Mouse (Mus musculus) thymus, adult 2 months (tissue): Measurements from ENCODE around the gene Ankfy1. TPM values are rescaled to one million over a fixed set of nuclear protein-coding genes. Genes with fewer than 3 reads are reported as not detected.
"Not testable (repeated sequence)": the region's sequence is repeated elsewhere in the genome, so short reads cannot be mapped to it uniquely, and the experiment has no call there.

Experiments used
- DNase-seq: peaks from one replicate; pipeline ENCODE4 v3.0.0; 2021
- H3K27ac ChIP-seq: fragments of 200-500 bp; 2 replicates; pipeline ENCODE4 v1.5.1; 2012; ENCODE audit warnings: low read length, control low read depth; ENCODE audit not compliant: control insufficient read depth, insufficient read depth
- H3K27me3 ChIP-seq: fragments of 200-500 bp; 2 replicates; pipeline ENCODE4 v1.6.1; 2012; ENCODE audit warnings: mild to moderate bottlenecking, low read length, moderate library complexity, mixed read lengths; ENCODE audit not compliant: control insufficient read depth, insufficient read depth
- H3K36me3 ChIP-seq: fragments of 200-500 bp; 2 replicates; pipeline ENCODE4 v1.6.1; 2012; ENCODE audit warnings: mild to moderate bottlenecking, low read length, moderate library complexity; ENCODE audit not compliant: control insufficient read depth, insufficient read depth
- H3K4me1 ChIP-seq: fragments of 200-500 bp; replicated peaks from 2 replicates; pipeline ENCODE4 v1.6.1; 2012; ENCODE audit warnings: low read length; ENCODE audit not compliant: control insufficient read depth, insufficient read depth
- H3K4me3 ChIP-seq: fragments of 200-500 bp; 2 replicates; pipeline ENCODE4 v1.5.1; 2012; ENCODE audit warnings: mild to moderate bottlenecking, low read length, control low read depth, moderate library complexity; ENCODE audit not compliant: control insufficient read depth, insufficient read depth
- CTCF ChIP-seq: fragments of 200-500 bp; IDR thresholded peaks from 2 replicates; pipeline ENCODE4 v1.5.1; 2012; ENCODE audit warnings: mild to moderate bottlenecking, control low read depth, low read length, moderate library complexity, borderline replicate concordance; ENCODE audit not compliant: control insufficient read depth, poor library complexity, insufficient read depth; ENCODE audit errors: extremely low read depth
- POLR2A ChIP-seq: fragments of 200-500 bp; IDR thresholded peaks from 2 replicates; pipeline ENCODE4 v1.6.1; 2012; ENCODE audit warnings: mild to moderate bottlenecking, low read length, control low read depth, moderate library complexity; ENCODE audit not compliant: control insufficient read depth, poor library complexity, insufficient read depth; ENCODE audit errors: extremely low read depth
- WGBS: fragments of 180-500 bp; shearing (Covaris S2); methylation state at CpG from one replicate; pipeline ENCODE4 v1.1.7; 2018; 5-methylcytosine and 5-hydroxymethylcytosine counted together
- polyA plus RNA-seq: library from polyadenylated mRNA; depleted of rRNA; stranded (reverse); fragments of >200 nt; gene quantifications from 2 replicates; pipeline ENCODE4 v1.2.3, GENCODE M21; 2012

Ankfy1 gene
- polyA plus RNA-seq, 1 experiment: 41.2 TPM

DNA sequence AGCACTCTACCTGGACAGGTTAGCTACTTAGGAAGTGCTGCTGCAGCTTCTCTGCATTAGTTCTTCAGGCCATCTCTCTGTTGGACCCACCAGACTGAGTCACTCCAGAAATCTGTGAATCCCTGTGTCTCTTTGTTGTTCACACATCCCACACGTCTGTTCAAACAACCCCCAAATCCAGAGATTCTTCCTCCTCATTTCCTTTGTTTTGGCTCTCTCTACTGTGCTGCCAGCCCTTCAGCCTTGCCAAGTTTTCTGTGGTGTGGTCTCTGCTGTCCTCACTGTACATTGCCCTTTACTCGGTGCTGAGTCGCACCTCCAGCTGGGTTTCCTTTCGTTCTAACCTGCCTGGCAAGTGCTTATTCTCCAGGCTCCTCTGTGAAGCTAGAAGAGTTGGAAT, 74.5 kb downstream of the Ankfy1 start:
- H3K27ac ChIP-seq: no peak overlapping the region
- no peak overlapping the region for H3K4me3 ChIP-seq
- TF ChIP-seq CTCF: no peak
- TF ChIP-seq POLR2A: no peak
- no peaks in the 10 kb centered on the region for H3K4me1 ChIP-seq
- DNase-seq: no peak
- peaks cover 65% of the 10 kb centered on the region for H3K36me3 ChIP-seq
- H3K27me3 ChIP-seq: no peaks in the 10 kb centered on the region
- 95% methylated on average over 4 of the region's 4 CpGs for WGBS

DNA sequence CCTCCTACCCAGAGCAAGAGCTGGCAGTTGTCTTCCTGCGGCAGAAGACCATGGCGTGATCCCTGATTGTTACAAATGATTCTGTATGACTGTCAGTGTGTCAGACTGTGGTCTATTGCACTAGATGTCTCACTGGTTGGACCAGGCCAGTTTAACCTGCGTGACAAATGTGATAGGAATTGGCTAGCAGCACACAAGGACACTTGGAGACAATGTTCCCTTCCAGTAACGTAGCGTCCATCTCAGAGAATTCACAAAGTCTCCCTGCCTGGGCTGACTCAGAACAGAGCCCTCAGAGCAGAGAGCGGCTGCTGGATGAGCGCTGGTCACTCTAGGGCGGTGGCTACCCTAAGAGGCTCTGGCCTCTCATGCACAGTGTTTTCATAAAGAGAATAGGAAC, 77.9 kb downstream of the Ankfy1 start:
- DNase-seq: no peak
- no peaks in the 10 kb centered on the region for H3K4me1 ChIP-seq
- H3K36me3 ChIP-seq: peaks cover 33% of the 10 kb centered on the region
- H3K27me3 ChIP-seq: no peaks in the 10 kb centered on the region
- H3K4me3 ChIP-seq: no peak overlapping the region
- TF ChIP-seq POLR2A: no peak
- TF ChIP-seq CTCF: no peak
- no peak overlapping the region for H3K27ac ChIP-seq
- 96% methylated on average over 8 of the region's 8 CpGs for WGBS

DNA sequence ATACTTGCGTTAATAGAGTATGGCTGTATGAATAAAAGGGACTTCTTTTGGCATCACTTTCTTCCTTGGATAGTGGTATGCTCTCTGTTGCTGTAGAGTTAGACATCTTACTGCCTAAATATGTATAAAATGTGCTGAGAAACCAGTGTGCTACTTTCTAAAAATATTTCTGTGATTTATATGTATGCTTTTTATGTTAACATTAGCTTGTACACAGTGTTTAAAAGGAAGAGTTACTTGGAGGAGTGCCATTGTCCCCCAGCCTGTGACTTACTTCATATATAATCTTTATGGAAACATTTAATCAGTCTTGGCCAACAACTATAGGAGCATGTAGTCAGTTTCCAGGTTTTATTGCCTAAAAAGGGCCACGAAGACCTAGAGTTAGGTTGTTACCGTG, 79.3 kb downstream of the Ankfy1 start:
- TF ChIP-seq CTCF (no peak), POLR2A (no peak)
- Histone ChIP-seq H3K27ac (no peak overlapping the region), H3K36me3 (peaks cover 23% of the 10 kb centered on the region), H3K4me1 (no peaks in the 10 kb centered on the region), H3K4me3 (no peak overlapping the region), H3K27me3 (no peaks in the 10 kb centered on the region)
- DNase-seq: no peak
- WGBS: 95% methylated on average over 3 of the region's 3 CpGs

DNA sequence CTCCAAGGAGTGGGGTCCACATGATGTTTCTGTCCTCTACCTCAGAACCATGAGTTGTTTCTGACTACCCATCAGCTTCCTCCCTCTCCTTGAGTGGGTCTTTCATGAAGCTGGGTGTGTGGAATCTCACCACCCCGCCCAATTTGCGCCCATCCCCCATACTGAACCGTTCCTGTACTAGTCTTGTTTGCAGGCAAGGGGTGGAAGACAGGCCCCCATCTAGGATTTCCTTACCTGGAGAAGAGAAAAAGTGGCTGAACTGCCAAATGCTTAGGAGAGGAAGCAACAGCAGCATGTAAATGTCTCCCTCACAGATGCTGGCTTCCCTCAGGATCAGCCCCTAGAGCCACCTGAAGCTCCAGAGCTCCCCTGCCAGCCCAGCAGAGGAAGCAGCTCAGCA, 80.5 kb downstream of the Ankfy1 start:
- Histone ChIP-seq H3K27ac (no peak overlapping the region), H3K4me3 (no peak overlapping the region), H3K27me3 (no peaks in the 10 kb centered on the region), H3K4me1 (no peaks in the 10 kb centered on the region), H3K36me3 (peaks cover 16% of the 10 kb centered on the region)
- WGBS: 95% methylated on average over 3 of the region's 3 CpGs
- no peak for DNase-seq
- TF ChIP-seq POLR2A: no peak
- TF ChIP-seq CTCF: no peak

DNA sequence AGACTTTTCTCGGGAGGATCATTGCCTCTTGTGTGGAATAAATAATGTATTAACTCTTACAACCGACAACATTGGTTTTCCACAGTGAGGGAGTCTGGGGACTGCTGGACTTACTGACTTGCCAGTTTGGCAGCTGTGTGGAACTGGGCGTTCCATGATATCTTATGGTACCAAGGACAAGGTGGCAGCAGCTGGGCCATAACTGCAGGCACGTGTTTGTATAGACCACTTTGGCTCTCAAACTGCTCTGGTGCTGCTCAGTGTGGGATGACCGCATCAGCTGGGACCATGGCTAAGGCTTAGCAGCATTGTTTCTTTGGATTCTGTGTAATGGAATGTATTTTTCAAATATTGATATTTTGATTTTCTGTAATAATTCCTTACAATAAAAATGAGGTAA, 81.0 kb downstream of the Ankfy1 start:
- Histone ChIP-seq H3K4me3 (no peak overlapping the region), H3K27ac (no peak overlapping the region), H3K4me1 (no peaks in the 10 kb centered on the region), H3K27me3 (no peaks in the 10 kb centered on the region), H3K36me3 (peaks cover 16% of the 10 kb centered on the region)
- WGBS: 95% methylated on average over 5 of the region's 5 CpGs
- TF ChIP-seq CTCF: no peak
- TF ChIP-seq POLR2A: no peak
- DNase-seq: no peak

DNA sequence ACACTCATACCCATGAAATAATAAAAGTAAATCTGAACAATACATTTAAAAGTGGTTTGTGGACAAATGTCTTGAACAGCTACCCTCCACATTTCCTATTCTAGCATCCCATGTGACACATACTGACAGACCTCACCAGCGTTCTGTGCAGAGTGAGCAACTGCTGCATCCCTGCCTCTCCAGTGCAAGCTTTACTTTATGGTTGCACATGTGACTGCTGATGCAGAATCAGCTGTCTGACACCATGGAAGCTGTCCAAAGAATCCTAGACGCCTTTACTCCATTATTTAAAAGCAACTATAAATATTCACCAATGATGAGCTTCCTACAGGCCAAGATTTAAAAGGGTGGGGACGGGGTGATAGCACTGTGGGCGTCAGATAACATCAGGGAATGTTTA, 81.7 kb downstream of the Ankfy1 start:
- H3K4me1 ChIP-seq: no peaks in the 10 kb centered on the region
- no peak overlapping the region for H3K4me3 ChIP-seq
- H3K36me3 ChIP-seq: peaks cover 16% of the 10 kb centered on the region
- TF ChIP-seq CTCF (no peak), POLR2A (no peak)
- no peak for DNase-seq
- no peak overlapping the region for H3K27ac ChIP-seq
- WGBS: 86% methylated on average over 4 of the region's 4 CpGs
- no peaks in the 10 kb centered on the region for H3K27me3 ChIP-seq

DNA sequence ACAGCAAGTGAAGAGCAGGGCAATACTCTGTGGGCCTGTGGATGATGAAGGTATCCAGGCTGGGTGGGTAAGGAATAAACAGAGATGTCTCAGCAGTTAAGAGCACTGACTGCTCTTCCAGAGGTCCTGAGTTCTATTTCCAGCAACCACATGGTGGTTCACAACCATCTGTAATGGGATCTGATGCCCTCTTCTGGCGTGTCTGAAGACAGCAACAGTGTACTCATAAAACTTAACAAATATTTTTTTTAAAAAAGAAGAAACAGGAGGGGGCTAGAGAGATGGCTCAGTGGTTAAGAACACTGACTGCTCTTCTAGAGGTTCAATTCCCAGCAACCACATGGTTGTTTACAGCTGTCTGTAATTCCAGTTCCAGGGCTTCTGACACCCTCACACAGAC, 82.8 kb downstream of the Ankfy1 start:
- H3K36me3 ChIP-seq, H3K4me1 ChIP-seq, H3K27me3 ChIP-seq, H3K4me3 ChIP-seq, H3K27ac ChIP-seq, DNase-seq: not testable (repeated sequence)
- WGBS: 56% methylated on average over 1 of the region's 1 CpGs
